Mouse (Mus musculus) CH12.LX (cell line): ENCODE measurements at regions not wholly inside any gene's neighbourhood (a gene's known extent, or its start where the extent isn't known, plus 50 kb on each side); places are given as distances from the start of the nearest gene placed in this dataset.

ENCODE experiments used
- DNase-seq: peaks from one replicate; pipeline ENCODE4 v3.0.0-alpha.2; 2013; ENCODE audit errors: extremely low read depth
- H3K27ac ChIP-seq: 2 replicates; pipeline ENCODE4 v1.5.1; 2012; ENCODE audit warnings: low read depth, mild to moderate bottlenecking, control low read depth, moderate library complexity; ENCODE audit not compliant: insufficient read depth
- H3K27me3 ChIP-seq: replicated peaks from 2 replicates; pipeline ENCODE3; 2012; ENCODE audit warnings: inconsistent platforms
- H3K36me3 ChIP-seq, 2 experiments: replicated peaks in 1 of 2; 2 replicates each; pipeline versions ENCODE3 to v1.6.1; 2012; ENCODE audit warnings: inconsistent platforms in 1 of 2, low read length in 1 of 2, mild to moderate bottlenecking in 1 of 2, mixed read lengths in 1 of 2, moderate library complexity in 1 of 2; ENCODE audit not compliant: control insufficient read depth in 1 of 2, insufficient read depth in 1 of 2
- H3K4me1 ChIP-seq, 2 experiments: 2 replicates each; pipeline ENCODE4 v1.6.1; 2012; ENCODE audit warnings: inconsistent platforms in 1 of 2, moderate library complexity in 1 of 2; ENCODE audit not compliant: insufficient read depth in 2 of 2, control insufficient read depth in 1 of 2
- H3K4me2 ChIP-seq: 2 replicates; pipeline ENCODE4 v1.6.1; 2012; ENCODE audit warnings: low read depth, mild to moderate bottlenecking, control low read depth; ENCODE audit not compliant: poor library complexity, insufficient read depth, severe bottlenecking
- H3K4me3 ChIP-seq, 3 experiments: fragments of 150-350 bp in 1 of 3; sonication (generic) in 1 of 3; replicated peaks in 1 of 3; 2 replicates each; pipeline versions ENCODE3 to v1.5.1; 2011 to 2012; ENCODE audit warnings: low read depth in 2 of 3, low read length in 2 of 3, mild to moderate bottlenecking in 2 of 3, moderate library complexity in 2 of 3, control low read depth in 1 of 3, improper control_type of control experiment in 1 of 3, inconsistent platforms in 1 of 3, mixed read lengths in 1 of 3; ENCODE audit not compliant: poor library complexity in 1 of 3
- H3K79me2 ChIP-seq: replicated peaks from 2 replicates; pipeline ENCODE4 v1.6.1; 2012; ENCODE audit warnings: mild to moderate bottlenecking, moderate library complexity; ENCODE audit not compliant: control insufficient read depth, poor library complexity, insufficient read depth, severe bottlenecking; ENCODE audit errors: extremely low read depth
- H3K9ac ChIP-seq: 2 replicates; pipeline ENCODE4 v1.6.1; 2012; ENCODE audit warnings: low read depth, mild to moderate bottlenecking, control low read depth, moderate library complexity; ENCODE audit not compliant: insufficient read depth
- H3K9me3 ChIP-seq: replicated peaks from 2 replicates; pipeline ENCODE3; 2012; ENCODE audit warnings: low read length, inconsistent platforms, mixed read lengths
- GABPA ChIP-seq: IDR thresholded peaks from 2 replicates; pipeline ENCODE4 v1.6.1; 2012; ENCODE audit warnings: low read depth, low read length, improper control_type of control experiment, inconsistent platforms; ENCODE audit not compliant: insufficient replicate concordance
- MXI1 ChIP-seq: IDR thresholded peaks from 2 replicates; pipeline ENCODE4 v1.6.1; 2011; ENCODE audit warnings: mild to moderate bottlenecking, low read depth, low read length, improper control_type of control experiment
- dilution Hi-C: fragments of 300-500 bp; cut with MboI; formaldehyde crosslinking; loops from 2 replicates; pipeline ENCODE4 v1.14.3; 2020; ENCODE audit warnings: low sequenced_read_pairs; ENCODE audit not compliant: extremely low pct_unique_long_range_greater_than_20kb, extremely low pct_ligation_motif_present
- in situ Hi-C: fragments of 300-500 bp; cut with MboI; formaldehyde crosslinking; loops from 3 replicates; pipeline ENCODE4 v1.14.3; 2019; ENCODE audit warnings: low sequenced_read_pairs, low pct_ligation_motif_present, low pct_unique_long_range_greater_than_20kb, mixed read lengths

- Histone ChIP-seq H3K27me3 (no peaks in the 10 kb centered on the region), H3K4me3 (no peak overlapping the region), H3K79me2 (no peaks in the 10 kb centered on the region), H3K9ac (no peak overlapping the region), H3K27ac (no peak overlapping the region), H3K4me1 (peaks cover 0 to 3% of the 10 kb centered on the region in 2 experiments; a peak in 1 of 4 replicates), H3K9me3 (no peaks in the 10 kb centered on the region), H3K4me2 (no peak overlapping the region), H3K36me3 (no peaks in the 10 kb centered on the region)
- DNase-seq = no peak
- no peak for TF ChIP-seq GABPA
- TF ChIP-seq MXI1 = no peak
- dilution Hi-C loops = no loop called here
- in situ Hi-C loops = no loop called here
These were observed 50.7 kb upstream of the Zfp648 start for GRCm38 (mm10) chr1:154150167-154150851.
